Mouse (Mus musculus) neural tube, embryonic 13.5 days (tissue): ENCODE data around the gene Dcakd. TPM values are rescaled to one million over a fixed set of nuclear protein-coding genes. Genes with fewer than 3 reads are reported as not detected.

Experiments
- ATAC-seq: fragments of 200-750 bp; cut with Nextera tagmentation; 2 replicates; pipeline ENCODE4 v1.8.0; 2017; ENCODE audit warnings: low read depth, mild to moderate bottlenecking, moderate TSS enrichment, moderate library complexity
- H3K27ac ChIP-seq: fragments of 300-500 bp; sonication (generic); replicated peaks from 2 replicates; pipeline ENCODE4 v1.5.1; 2015; ENCODE audit warnings: moderate library complexity, mild to moderate bottlenecking, inconsistent platforms
- H3K27me3 ChIP-seq: fragments of 300-500 bp; sonication (generic); 2 replicates; pipeline ENCODE4 v1.6.1; 2015; ENCODE audit warnings: mild to moderate bottlenecking, inconsistent platforms
- H3K36me3 ChIP-seq: fragments of 300-500 bp; sonication (generic); 2 replicates; pipeline ENCODE4 v1.6.1; 2015; ENCODE audit warnings: mild to moderate bottlenecking, inconsistent platforms
- H3K4me1 ChIP-seq: fragments of 300-500 bp; sonication (generic); replicated peaks from 2 replicates; pipeline ENCODE4 v1.6.1; 2015; ENCODE audit warnings: inconsistent platforms
- H3K4me2 ChIP-seq: fragments of 300-500 bp; sonication (generic); 2 replicates; pipeline ENCODE4 v1.6.1; 2015; ENCODE audit warnings: inconsistent platforms, mild to moderate bottlenecking, moderate library complexity
- H3K4me3 ChIP-seq: fragments of 300-500 bp; sonication (generic); 2 replicates; pipeline ENCODE4 v1.5.1; 2015; ENCODE audit warnings: mild to moderate bottlenecking, inconsistent platforms
- H3K9ac ChIP-seq: fragments of 300-500 bp; sonication (generic); 2 replicates; pipeline ENCODE4 v1.6.1; 2015; ENCODE audit warnings: moderate library complexity, mild to moderate bottlenecking, inconsistent platforms
- H3K9me3 ChIP-seq: fragments of 300-500 bp; sonication (generic); 2 replicates; pipeline ENCODE4 v1.6.1; 2016; ENCODE audit warnings: inconsistent platforms
- WGBS: fragments of 180-500 bp; shearing (Covaris S2); methylation state at CpG from one replicate; pipeline ENCODE4 v1.1.7; 2015; 5-methylcytosine and 5-hydroxymethylcytosine counted together
- polyA plus RNA-seq: library from polyadenylated mRNA; unstranded; fragments of >200 nt; fragmentation: Nextera tagmentation; extraction: Ambion mirVana; gene quantifications from 2 replicates; pipeline ENCODE4 v1.2.1, GENCODE M21; 2015

Dcakd gene
- polyA plus RNA-seq, 1 experiment from 2014 or later, result 171 TPM

- Histone ChIP-seq H3K27me3 (no peaks in the 10 kb centered on the region), H3K4me1 (peaks cover 6% of the 10 kb centered on the region; the same call in 1 of the 2 replicates), H3K4me2 (no peak overlapping the region), H3K36me3 (peaks cover 14% of the 10 kb centered on the region), H3K9ac (no peak overlapping the region), H3K4me3 (no peak overlapping the region), H3K9me3 (no peaks in the 10 kb centered on the region), H3K27ac (no peak overlapping the region)
- no peak for ATAC-seq
- WGBS, result 92% methylated on average over 6 of the region's 6 CpGs
These were observed 9.9 kb upstream of the Dcakd start for GRCm38 (mm10) chr11:103038037-103038436.

GRCm38 (mm10) chr11:103036881-103037465, 8.8 kb upstream of the Dcakd start:
- Histone ChIP-seq H3K27me3 (no peaks in the 10 kb centered on the region), H3K4me1 (no peaks in the 10 kb centered on the region), H3K9me3 (no peaks in the 10 kb centered on the region), H3K9ac (no peak overlapping the region), H3K27ac (no peak overlapping the region), H3K4me3 (no peak overlapping the region), H3K4me2 (no peak overlapping the region), H3K36me3 (peaks cover 11% of the 10 kb centered on the region)
- 94% methylated on average over 8 of the region's 8 CpGs for WGBS
- no peak for ATAC-seq

- WGBS, result 87% methylated on average over 6 of the region's 6 CpGs
- Histone ChIP-seq H3K4me2 (no peak overlapping the region), H3K27me3 (no peaks in the 10 kb centered on the region), H3K36me3 (peaks cover 11% of the 10 kb centered on the region), H3K9ac (no peak overlapping the region), H3K4me3 (no peak overlapping the region), H3K4me1 (peaks cover 15% of the 10 kb centered on the region), H3K9me3 (no peaks in the 10 kb centered on the region), H3K27ac (no peak overlapping the region)
- no peak for ATAC-seq
These were observed 6.9 kb upstream of the Dcakd start for GRCm38 (mm10) chr11:103035007-103035406.

GRCm38 (mm10) chr11:103033030-103033429, 4.9 kb upstream of the Dcakd start:
- peaks cover 26% of the 10 kb centered on the region for H3K4me1 ChIP-seq
- ATAC-seq, result no peak
- no peak overlapping the region for H3K4me3 ChIP-seq
- no peak overlapping the region for H3K9ac ChIP-seq
- no peak overlapping the region for H3K27ac ChIP-seq
- H3K36me3 ChIP-seq, result no peaks in the 10 kb centered on the region; the same call in 1 of the 2 replicates
- no peaks in the 10 kb centered on the region for H3K9me3 ChIP-seq
- no peak overlapping the region for H3K4me2 ChIP-seq
- H3K27me3 ChIP-seq, result no peaks in the 10 kb centered on the region
- 94% methylated on average over 3 of the region's 3 CpGs for WGBS

GRCm38 (mm10) chr11:103027570-103028175, 460 bp downstream of the Dcakd start:
- H3K27me3 ChIP-seq, result no peaks in the 10 kb centered on the region
- WGBS, result 18% methylated on average over 8 of the region's 8 CpGs
- ATAC-seq, result peak; percentile 29
- peaks cover 40% of the 10 kb centered on the region for H3K4me1 ChIP-seq
- peak overlapping the region; percentile 64 for H3K27ac ChIP-seq
- H3K9me3 ChIP-seq, result no peaks in the 10 kb centered on the region
- no peaks in the 10 kb centered on the region for H3K36me3 ChIP-seq
- peak overlapping the region; percentile 70 for H3K4me2 ChIP-seq
- H3K9ac ChIP-seq, result peak overlapping the region; percentile 75
- peak overlapping the region; percentile 54 for H3K4me3 ChIP-seq

- Histone ChIP-seq H3K9me3 (no peaks in the 10 kb centered on the region), H3K9ac (no peak overlapping the region), H3K4me1 (peaks cover 40% of the 10 kb centered on the region), H3K36me3 (no peaks in the 10 kb centered on the region), H3K4me2 (0 out of 2 replicates have a peak overlapping the region, but pooled peaks have one; percentile 70), H3K4me3 (no peak overlapping the region), H3K27ac (no peak overlapping the region), H3K27me3 (no peaks in the 10 kb centered on the region)
- no peak for ATAC-seq
- WGBS, result 86% methylated on average over 3 of the region's 3 CpGs
These were observed 1.2 kb downstream of the Dcakd start for GRCm38 (mm10) chr11:103026901-103027300.

GRCm38 (mm10) chr11:103023974-103024373, 4.2 kb downstream of the Dcakd start:
- no peak for ATAC-seq
- Histone ChIP-seq H3K9me3 (no peaks in the 10 kb centered on the region), H3K4me1 (peaks cover 19% of the 10 kb centered on the region), H3K36me3 (no peaks in the 10 kb centered on the region), H3K27ac (no peak overlapping the region), H3K9ac (no peak overlapping the region), H3K27me3 (no peaks in the 10 kb centered on the region), H3K4me3 (no peak overlapping the region), H3K4me2 (no peak overlapping the region)
- 94% methylated on average over 3 of the region's 3 CpGs for WGBS

- Histone ChIP-seq H3K9me3 (no peaks in the 10 kb centered on the region), H3K4me2 (no peak overlapping the region), H3K36me3 (no peaks in the 10 kb centered on the region), H3K9ac (no peak overlapping the region), H3K4me3 (no peak overlapping the region), H3K27ac (no peak overlapping the region), H3K27me3 (no peaks in the 10 kb centered on the region), H3K4me1 (peaks cover 11% of the 10 kb centered on the region)
- ATAC-seq, result no peak
- 72% methylated on average over 3 of the region's 3 CpGs for WGBS
These were observed 7.3 kb downstream of the Dcakd start for GRCm38 (mm10) chr11:103020713-103021335.

- no peaks in the 10 kb centered on the region for H3K9me3 ChIP-seq
- 91% methylated on average over 7 of the region's 7 CpGs for WGBS
- no peak overlapping the region for H3K4me3 ChIP-seq
- no peaks in the 10 kb centered on the region for H3K27me3 ChIP-seq
- no peak overlapping the region for H3K4me2 ChIP-seq
- H3K4me1 ChIP-seq, result peaks cover 24% of the 10 kb centered on the region
- H3K27ac ChIP-seq, result no peak overlapping the region
- H3K9ac ChIP-seq, result no peak overlapping the region
- H3K36me3 ChIP-seq, result no peaks in the 10 kb centered on the region
- no peak for ATAC-seq
These were observed 8.8 kb downstream of the Dcakd start for GRCm38 (mm10) chr11:103019325-103019724.

GRCm38 (mm10) chr11:103018860-103019259, 9.3 kb downstream of the Dcakd start:
- 81% methylated on average over 6 of the region's 6 CpGs for WGBS
- no peaks in the 10 kb centered on the region for H3K27me3 ChIP-seq
- no peaks in the 10 kb centered on the region for H3K9me3 ChIP-seq
- H3K4me2 ChIP-seq, result no peak overlapping the region
- no peak overlapping the region for H3K4me3 ChIP-seq
- H3K9ac ChIP-seq, result no peak overlapping the region
- H3K4me1 ChIP-seq, result peaks cover 24% of the 10 kb centered on the region
- H3K36me3 ChIP-seq, result no peaks in the 10 kb centered on the region
- ATAC-seq, result no peak
- no peak overlapping the region for H3K27ac ChIP-seq

GRCm38 (mm10) chr11:103017661-103018060, 10.5 kb downstream of the Dcakd start:
- WGBS, result 45% methylated on average over 9 of the region's 9 CpGs
- Histone ChIP-seq H3K27me3 (no peaks in the 10 kb centered on the region), H3K27ac (no peak overlapping the region), H3K9me3 (no peaks in the 10 kb centered on the region), H3K4me3 (no peak overlapping the region), H3K4me1 (peaks cover 24% of the 10 kb centered on the region), H3K9ac (no peak overlapping the region), H3K36me3 (0 out of 2 replicates have a peak, but pooled peaks cover 7% of the 10 kb centered on the region), H3K4me2 (no peak overlapping the region)
- no peak for ATAC-seq

GRCm38 (mm10) chr11:103016930-103017329, 11.2 kb downstream of the Dcakd start:
- H3K4me3 ChIP-seq, result peak overlapping the region; percentile 77
- WGBS, result under 1% methylated on average over 41 of the region's 41 CpGs
- peak; percentile 97 for ATAC-seq
- peak overlapping the region; percentile 95 for H3K27ac ChIP-seq
- no peaks in the 10 kb centered on the region for H3K9me3 ChIP-seq
- peak overlapping the region; percentile 73 for H3K4me2 ChIP-seq
- H3K9ac ChIP-seq, result peak overlapping the region; percentile 89
- H3K27me3 ChIP-seq, result no peaks in the 10 kb centered on the region
- 0 out of 2 replicates have a peak, but pooled peaks cover 9% of the 10 kb centered on the region for H3K36me3 ChIP-seq
- H3K4me1 ChIP-seq, result peaks cover 24% of the 10 kb centered on the region
